Mouse (Mus musculus): Measurements from ENCODE around the gene Zkscan8. TPM values are rescaled to one million over a fixed set of nuclear protein-coding genes. Genes with fewer than 3 reads are reported as not detected.
A peak's percentile ranks its signal among the peaks of the same experiment; 100 is the strongest.
"Not testable (repeated sequence)": the region's sequence is repeated elsewhere in the genome, so short reads cannot be mapped to it uniquely, and the experiment has no call there.

The Zkscan8 gene
- polyA plus RNA-seq, 1 experiment = 1.6 TPM

DNA sequence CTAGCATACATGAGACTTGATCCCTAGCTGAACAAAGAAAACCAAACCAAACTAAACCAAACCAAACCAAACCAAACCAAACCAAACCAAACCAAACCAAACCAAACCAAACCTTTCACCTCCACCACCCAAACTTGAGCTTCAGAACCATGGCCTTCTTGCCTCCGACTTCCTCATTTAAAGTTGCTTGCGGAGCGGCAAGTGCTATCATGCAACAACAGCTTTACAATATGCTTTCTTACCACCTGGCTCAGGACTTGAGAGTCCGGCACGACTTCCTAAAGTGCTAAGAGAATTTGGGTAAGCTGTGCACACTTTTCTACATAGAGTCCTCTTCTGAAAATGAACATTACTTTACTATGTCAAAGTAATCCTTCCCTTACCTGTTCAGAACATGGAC lies 28.6 kb downstream of the Zkscan8 start:
- TF ChIP-seq POLR2A (IDR thresholded peaks at IDR 0.05; ENCODE audit: low read depth, low read length) = no peak
- no peak for TF ChIP-seq CTCF (IDR thresholded peaks at IDR 0.05; ENCODE audit: extremely low read depth, insufficient read depth, insufficient read length, insufficient replicate concordance)
- H3K27ac ChIP-seq (ENCODE audit: insufficient read depth, low read length) = no peak overlapping the region
- H3K4me1 ChIP-seq (ENCODE audit: control insufficient read depth, insufficient read depth, insufficient read length) = no peaks in the 10 kb centered on the region
- no peak overlapping the region for H3K4me3 ChIP-seq (ENCODE audit: extremely low read depth, insufficient read depth, insufficient read length)
- DNase-seq (ENCODE audit: low read depth in 1 of 2, low spot score in 2 of 2) = no peak
- WGBS = 84% methylated on average over 5 of the region's 5 CpGs
- H3K36me3 ChIP-seq (ENCODE audit: control insufficient read depth, insufficient read depth, low read length) = no peaks in the 10 kb centered on the region
- H3K27me3 ChIP-seq (ENCODE audit: control insufficient read depth, insufficient read depth, low read length) = no peaks in the 10 kb centered on the region

DNA sequence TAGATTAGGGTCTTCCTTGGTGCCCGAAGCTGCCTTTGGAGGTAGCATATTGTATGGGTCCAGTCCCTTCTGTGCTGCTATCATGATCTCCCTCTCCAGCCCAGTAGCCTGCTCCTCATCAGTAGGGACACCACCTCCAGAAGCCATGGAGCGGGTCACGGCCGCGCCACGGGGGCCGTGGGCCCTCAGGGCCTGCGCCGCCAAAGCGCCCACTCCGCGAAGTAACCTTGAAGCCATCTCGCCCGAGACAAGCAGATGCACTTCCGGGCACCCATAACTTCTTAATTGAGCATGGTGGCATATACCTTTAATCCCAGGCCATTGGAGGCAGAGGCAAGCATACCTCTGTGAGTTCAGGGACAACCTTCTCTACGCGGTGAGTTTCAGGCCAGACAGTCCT lies 29.7 kb downstream of the Zkscan8 start, which contains the start of gene Gm11273:
Gene Gm11273, minus strand, starts transcription at position 237 of the 400 bp plus-strand sequence.
- 96% methylated on average over 17 of the region's 17 CpGs for WGBS
- H3K27me3 ChIP-seq (ENCODE audit: control insufficient read depth, insufficient read depth, low read length); H3K36me3 ChIP-seq (ENCODE audit: control insufficient read depth, insufficient read depth, low read length); H3K27ac ChIP-seq (ENCODE audit: insufficient read depth, low read length); H3K4me3 ChIP-seq (ENCODE audit: extremely low read depth, insufficient read depth, insufficient read length); H3K4me1 ChIP-seq (ENCODE audit: control insufficient read depth, insufficient read depth, insufficient read length); DNase-seq (ENCODE audit: low read depth in 1 of 2, low spot score in 2 of 2): not testable (repeated sequence)

DNA sequence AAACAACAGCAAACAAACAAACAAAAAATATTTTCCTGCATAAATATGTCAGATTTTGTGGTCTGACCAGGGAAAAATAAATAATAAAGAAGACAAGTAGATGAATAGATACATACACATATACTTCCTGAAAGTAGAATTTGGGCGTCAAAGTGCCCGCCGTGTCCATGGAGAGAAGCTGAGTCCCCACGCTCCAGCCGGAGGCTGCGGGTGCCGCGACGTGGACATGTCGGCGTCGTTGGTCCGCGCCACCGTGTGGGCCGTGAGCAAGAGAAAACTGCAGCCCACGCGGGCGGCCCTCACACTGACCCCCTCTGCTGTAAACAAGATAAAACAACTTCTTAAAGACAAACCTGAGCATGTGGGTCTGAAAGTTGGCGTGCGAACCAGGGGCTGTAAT lies 35.8 kb downstream of the Zkscan8 start, which contains the start of gene AK157302:
Gene AK157302, plus strand, starts transcription at position 144 of the 400 bp plus-strand sequence.
- 93% methylated on average over 21 of the region's 21 CpGs for WGBS
- Histone ChIP-seq H3K36me3 (ENCODE audit: control insufficient read depth, insufficient read depth, low read length) (no peaks in the 10 kb centered on the region), H3K27me3 (ENCODE audit: control insufficient read depth, insufficient read depth, low read length) (no peaks in the 10 kb centered on the region), H3K4me1 (ENCODE audit: control insufficient read depth, insufficient read depth, insufficient read length) (no peaks in the 10 kb centered on the region), H3K4me3 (ENCODE audit: extremely low read depth, insufficient read depth, insufficient read length) (no peak within 1 kb of the TSS), H3K27ac (ENCODE audit: insufficient read depth, low read length) (no peak within 1 kb of the TSS)
- no peak for DNase-seq (ENCODE audit: low read depth in 1 of 2, low spot score in 2 of 2)
- TF ChIP-seq CTCF (IDR thresholded peaks at IDR 0.05; ENCODE audit: extremely low read depth, insufficient read depth, insufficient read length, insufficient replicate concordance) (no peak), POLR2A (IDR thresholded peaks at IDR 0.05; ENCODE audit: low read depth, low read length) (no peak)

DNA sequence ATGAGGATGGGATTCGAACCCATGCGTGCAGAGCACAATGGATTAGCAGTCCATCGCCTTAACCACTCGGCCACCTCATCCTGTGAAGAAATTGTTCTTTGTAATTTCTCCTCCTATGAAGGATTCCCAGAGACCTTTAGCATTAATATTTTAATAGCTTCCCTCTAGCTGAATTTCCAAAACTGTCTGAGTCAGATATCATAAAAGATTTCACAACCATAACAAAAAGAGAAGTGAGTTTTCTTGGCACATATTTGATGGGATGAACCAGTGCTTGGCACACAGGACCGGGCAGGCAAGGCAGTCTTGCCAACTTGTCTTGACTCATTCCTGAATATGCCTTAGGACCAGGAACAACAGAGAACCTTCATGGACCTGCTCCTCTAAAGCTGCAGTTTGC lies 38.1 kb downstream of the Zkscan8 start:
- no peak for TF ChIP-seq POLR2A (IDR thresholded peaks at IDR 0.05; ENCODE audit: low read depth, low read length)
- no peak for TF ChIP-seq CTCF (IDR thresholded peaks at IDR 0.05; ENCODE audit: extremely low read depth, insufficient read depth, insufficient read length, insufficient replicate concordance)
- Histone ChIP-seq H3K4me3 (ENCODE audit: extremely low read depth, insufficient read depth, insufficient read length) (no peak overlapping the region), H3K4me1 (ENCODE audit: control insufficient read depth, insufficient read depth, insufficient read length) (no peaks in the 10 kb centered on the region), H3K27ac (ENCODE audit: insufficient read depth, low read length) (no peak overlapping the region), H3K27me3 (ENCODE audit: control insufficient read depth, insufficient read depth, low read length) (no peaks in the 10 kb centered on the region), H3K36me3 (ENCODE audit: control insufficient read depth, insufficient read depth, low read length) (no peaks in the 10 kb centered on the region)
- DNase-seq (ENCODE audit: low read depth in 1 of 2, low spot score in 2 of 2) = no peak
- 95% methylated on average over 5 of the region's 5 CpGs for WGBS

DNA sequence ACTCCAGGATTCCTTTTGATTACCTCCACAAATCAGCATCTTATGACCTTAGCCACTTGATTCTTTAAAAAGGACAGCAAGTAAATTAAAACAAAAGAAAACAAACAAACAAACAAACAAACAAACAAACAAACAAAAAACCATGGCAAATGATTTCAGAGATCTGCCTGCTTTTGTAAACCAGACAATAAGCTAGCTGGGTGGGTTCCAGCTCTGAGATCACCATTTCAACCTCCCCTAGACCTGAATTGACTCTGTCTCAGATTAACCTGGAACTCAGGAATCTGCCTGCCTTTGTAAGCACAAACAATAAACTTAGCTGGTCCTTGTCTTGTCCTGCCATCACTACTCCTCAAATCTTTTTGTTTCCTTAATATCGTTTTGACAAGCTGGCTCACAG lies 44.0 kb downstream of the Zkscan8 start:
- Histone ChIP-seq H3K27me3 (ENCODE audit: control insufficient read depth, insufficient read depth, low read length) (no peaks in the 10 kb centered on the region), H3K4me1 (ENCODE audit: control insufficient read depth, insufficient read depth, insufficient read length) (no peaks in the 10 kb centered on the region), H3K36me3 (ENCODE audit: control insufficient read depth, insufficient read depth, low read length) (no peaks in the 10 kb centered on the region), H3K4me3 (ENCODE audit: extremely low read depth, insufficient read depth, insufficient read length) (no peak overlapping the region), H3K27ac (ENCODE audit: insufficient read depth, low read length) (no peak overlapping the region)
- TF ChIP-seq CTCF (IDR thresholded peaks at IDR 0.05; ENCODE audit: extremely low read depth, insufficient read depth, insufficient read length, insufficient replicate concordance) = no peak
- no peak for TF ChIP-seq POLR2A (IDR thresholded peaks at IDR 0.05; ENCODE audit: low read depth, low read length)
- DNase-seq (ENCODE audit: low read depth in 1 of 2, low spot score in 2 of 2) = no peak
- WGBS = 87% methylated on average over 1 of the region's 1 CpGs

DNA sequence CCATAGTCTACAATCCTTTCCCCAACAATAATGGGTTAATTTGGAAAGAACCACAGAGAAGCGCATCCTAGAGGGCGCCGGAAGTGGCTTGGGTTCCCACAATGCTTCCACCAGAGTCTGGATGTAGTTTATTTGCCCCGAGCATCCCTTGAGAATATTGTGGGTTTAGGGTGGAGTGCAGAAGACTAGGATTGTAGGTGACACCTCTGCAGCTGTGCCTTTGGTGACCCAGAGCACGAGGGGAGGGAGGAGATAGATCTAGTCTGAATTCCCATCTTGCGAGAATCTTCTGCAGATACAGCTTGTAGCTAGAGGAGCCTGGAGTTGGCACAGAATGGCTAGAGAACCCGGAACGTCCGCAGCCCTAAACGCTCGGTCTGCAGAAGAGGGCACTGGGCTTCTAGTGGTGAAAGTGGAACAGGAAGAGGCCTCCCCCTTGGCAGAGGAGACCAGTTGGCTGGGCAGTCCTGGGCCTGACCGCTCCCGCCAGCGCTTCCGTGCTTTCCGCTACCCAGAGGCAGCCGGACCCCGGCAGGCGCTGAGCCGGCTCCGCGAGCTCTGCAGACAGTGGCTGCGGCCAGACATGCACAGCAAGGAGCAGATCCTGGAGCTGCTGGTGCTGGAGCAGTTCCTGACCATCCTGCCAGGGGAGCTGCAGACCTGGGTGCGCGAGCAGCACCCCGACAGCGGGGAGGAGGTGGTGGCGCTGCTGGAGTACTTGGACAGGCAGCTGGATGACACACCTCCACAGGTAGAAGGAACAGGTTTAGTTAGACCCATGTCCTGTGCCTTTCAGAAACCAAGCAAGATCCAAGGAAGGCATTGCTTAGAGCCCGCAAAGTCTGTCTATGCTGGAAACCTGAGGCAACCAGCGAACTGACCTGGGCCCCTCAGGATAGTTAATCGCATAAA lies 51.9 kb downstream of the Zkscan8 start, which contains the start of the genes Zkscan4 and Gm10065:
Gene Zkscan4, plus strand, starts transcription at position 149 of the 912 bp plus-strand sequence.
Gene Gm10065, minus strand, starts transcription at position 683 of the 912 bp plus-strand sequence.
- Histone ChIP-seq H3K27ac (ENCODE audit: insufficient read depth, low read length) (0 out of 2 replicates have a peak within 1 kb of the TSS, but pooled peaks have one; percentile 5), H3K4me3 (ENCODE audit: extremely low read depth, insufficient read depth, insufficient read length) (peak within 1 kb of the TSS; percentile 48)
- WGBS = 6% methylated on average over 31 of the region's 31 CpGs
- H3K4me1 ChIP-seq (ENCODE audit: control insufficient read depth, insufficient read depth, insufficient read length); H3K27me3 ChIP-seq (ENCODE audit: control insufficient read depth, insufficient read depth, low read length); H3K36me3 ChIP-seq (ENCODE audit: control insufficient read depth, insufficient read depth, low read length); DNase-seq (ENCODE audit: low read depth in 1 of 2, low spot score in 2 of 2): not testable (repeated sequence)

DNA sequence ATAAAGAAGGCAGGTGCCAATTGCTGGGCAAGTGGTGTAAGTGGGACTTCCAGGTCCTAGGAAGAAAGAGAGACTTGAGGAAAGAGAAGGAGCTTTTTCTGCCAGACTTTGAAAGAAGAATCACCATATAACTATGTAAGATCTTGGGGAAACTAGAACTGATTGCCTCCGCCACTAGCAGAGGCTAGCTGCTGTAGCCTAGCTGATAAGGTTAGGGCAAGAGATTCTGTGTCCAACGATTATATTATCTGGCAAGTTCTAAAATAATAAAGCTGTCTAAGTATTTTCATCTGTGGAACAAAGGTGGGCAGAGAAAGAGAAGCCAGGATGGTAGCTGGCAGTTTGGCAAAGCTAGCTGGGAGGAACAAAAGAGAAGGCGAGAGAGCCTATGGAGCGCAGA lies 58.5 kb downstream of the Zkscan8 start:
- TF ChIP-seq CTCF (IDR thresholded peaks at IDR 0.05; ENCODE audit: extremely low read depth, insufficient read depth, insufficient read length, insufficient replicate concordance) (no peak), POLR2A (IDR thresholded peaks at IDR 0.05; ENCODE audit: low read depth, low read length) (no peak)
- Histone ChIP-seq H3K36me3 (ENCODE audit: control insufficient read depth, insufficient read depth, low read length) (no peaks in the 10 kb centered on the region), H3K27me3 (ENCODE audit: control insufficient read depth, insufficient read depth, low read length) (peaks cover 8% of the 10 kb centered on the region; the same call in 1 of the 2 replicates), H3K4me3 (ENCODE audit: extremely low read depth, insufficient read depth, insufficient read length) (no peak overlapping the region), H3K4me1 (ENCODE audit: control insufficient read depth, insufficient read depth, insufficient read length) (peaks cover 4% of the 10 kb centered on the region; the same call in 1 of the 2 replicates), H3K27ac (ENCODE audit: insufficient read depth, low read length) (no peak overlapping the region)
- 66% methylated on average over 4 of the region's 4 CpGs for WGBS
- no peak for DNase-seq (ENCODE audit: low read depth in 1 of 2, low spot score in 2 of 2)
